Mouse (Mus musculus) myocyte (in vitro differentiated cells): ENCODE data around the gene Gm20388. TPM values are rescaled to one million over a fixed set of nuclear protein-coding genes. Genes with fewer than 3 reads are reported as not detected.

Experiments used
- H3K27me3 ChIP-seq: one replicate; pipeline ENCODE4 v1.6.1; 2011; ENCODE audit not compliant: control insufficient read depth, insufficient read depth, insufficient read length
- H3K36me3 ChIP-seq: one replicate; pipeline ENCODE4 v1.6.1; 2011; ENCODE audit not compliant: control insufficient read depth, insufficient read depth
- H3K4me2 ChIP-seq: one replicate; pipeline ENCODE4 v1.6.1; 2011; ENCODE audit warnings: low read depth, control low read depth
- H3K4me3 ChIP-seq: one replicate; pipeline ENCODE4 v1.5.1; 2011; ENCODE audit warnings: mild to moderate bottlenecking, control low read depth, moderate library complexity
- H3K79me2 ChIP-seq: one replicate; pipeline ENCODE4 v1.6.1; 2011; ENCODE audit not compliant: control insufficient read depth, insufficient read depth
- H3ac ChIP-seq: one replicate; pipeline ENCODE4 v1.6.1; 2011; ENCODE audit not compliant: control insufficient read depth, insufficient read length
- CEBPB ChIP-seq: IDR thresholded peaks from 2 replicates; pipeline ENCODE4 v1.6.1; 2011; ENCODE audit warnings: mild to moderate bottlenecking, moderate library complexity; ENCODE audit not compliant: poor library complexity, insufficient read depth, severe bottlenecking
- E2F4 ChIP-seq: IDR thresholded peaks from one replicate; pipeline ENCODE4 v1.6.1; 2011; ENCODE audit warnings: mild to moderate bottlenecking, control low read depth, moderate library complexity; ENCODE audit not compliant: insufficient read depth
- MAX ChIP-seq: IDR thresholded peaks from one replicate; pipeline ENCODE4 v1.6.1; 2011; ENCODE audit warnings: low read depth, mild to moderate bottlenecking, control low read depth
- MYOD1 ChIP-seq, 3 experiments: IDR thresholded peaks; one replicate each; pipeline ENCODE4 v1.6.1; 2011; ENCODE audit warnings: control low read depth in 2 of 3, low read depth in 2 of 3, mild to moderate bottlenecking in 2 of 3, moderate library complexity in 1 of 3; ENCODE audit not compliant: insufficient read length in 2 of 3, control insufficient read depth in 1 of 3
- MYOG ChIP-seq, 3 experiments: IDR thresholded peaks; one replicate each; pipeline ENCODE4 v1.6.1; 2011; ENCODE audit warnings: control low read depth in 2 of 3, low read depth in 2 of 3, mild to moderate bottlenecking in 2 of 3; ENCODE audit not compliant: insufficient read length in 2 of 3, control insufficient read depth in 1 of 3, insufficient read depth in 1 of 3
- POLR2A ChIP-seq: IDR thresholded peaks from one replicate; pipeline ENCODE4 v1.6.1; 2011; ENCODE audit warnings: low read depth, mild to moderate bottlenecking, control low read depth, moderate library complexity; ENCODE audit not compliant: insufficient read length
- POLR2AphosphoS2 ChIP-seq: IDR thresholded peaks from one replicate; pipeline ENCODE4 v1.6.1; 2011; ENCODE audit warnings: low read depth, control low read depth; ENCODE audit not compliant: insufficient read length
- REST ChIP-seq: IDR thresholded peaks from one replicate; pipeline ENCODE4 v1.6.1; 2011; ENCODE audit warnings: mild to moderate bottlenecking, control low read depth, moderate library complexity; ENCODE audit not compliant: insufficient read depth, insufficient read length
- SRF ChIP-seq: IDR thresholded peaks from one replicate; pipeline ENCODE4 v1.6.1; 2011; ENCODE audit warnings: low read depth; ENCODE audit not compliant: control insufficient read depth, insufficient read length
- TCF12 ChIP-seq: IDR thresholded peaks from one replicate; pipeline ENCODE4 v1.6.1; 2011; ENCODE audit warnings: mild to moderate bottlenecking, control low read depth; ENCODE audit not compliant: poor library complexity, insufficient read depth, severe bottlenecking
- TCF3 ChIP-seq: IDR thresholded peaks from one replicate; pipeline ENCODE4 v1.6.1; 2011; ENCODE audit warnings: low read depth, control low read depth; ENCODE audit not compliant: insufficient read length
- USF1 ChIP-seq: IDR thresholded peaks from one replicate; pipeline ENCODE4 v1.6.1; 2011; ENCODE audit warnings: low read depth, mild to moderate bottlenecking, control low read depth, moderate library complexity
- polyA plus RNA-seq: library from polyadenylated mRNA; unstranded; fragments of >200 nt; fragmentation: generic; extraction: Trizol; gene quantifications from one replicate; pipeline ENCODE4 v1.2.1, GENCODE M21; 2012; ENCODE audit warnings: missing spikeins

Gm20388 gene
- polyA plus RNA-seq, 1 experiment = 15.3 TPM

- no peak overlapping the region for H3K4me2 ChIP-seq
- TF ChIP-seq REST (no peak), CEBPB (no peak), TCF3 (no peak), MYOD1 (IDR thresholded peaks at IDR 0.05; ENCODE audit: control insufficient read depth in 1 of 3, insufficient read length in 2 of 3, low read depth in 2 of 3) (no peak), POLR2AphosphoS2 (no peak), USF1 (no peak), TCF12 (no peak), MYOG (IDR thresholded peaks at IDR 0.05; ENCODE audit: control insufficient read depth in 1 of 3, insufficient read depth in 1 of 3, insufficient read length in 2 of 3, low read depth in 2 of 3) (no peak), E2F4 (no peak), MAX (no peak), POLR2A (no peak), SRF (no peak)
- no peak overlapping the region for H3ac ChIP-seq
- H3K36me3 ChIP-seq = peaks cover 13% of the 10 kb centered on the region
- peaks cover 9% of the 10 kb centered on the region for H3K79me2 ChIP-seq
- H3K4me3 ChIP-seq = no peak overlapping the region
- H3K27me3 ChIP-seq = no peaks in the 10 kb centered on the region
These were observed 3505.6 kb downstream of the Gm20388 start for GRCm38 (mm10) chr8:123415967-123416943.

GRCm38 (mm10) chr8:123416944-123417555 is 3506.4 kb downstream of the Gm20388 start:
- Histone ChIP-seq H3K4me3 (no peak overlapping the region), H3K79me2 (peaks cover 9% of the 10 kb centered on the region), H3ac (no peak overlapping the region), H3K27me3 (no peaks in the 10 kb centered on the region), H3K36me3 (peaks cover 13% of the 10 kb centered on the region), H3K4me2 (no peak overlapping the region)
- TF ChIP-seq TCF12 = no peak
- TF ChIP-seq E2F4 = no peak
- TF ChIP-seq MYOD1 (IDR thresholded peaks at IDR 0.05; ENCODE audit: control insufficient read depth in 1 of 3, insufficient read length in 2 of 3, low read depth in 2 of 3) = no peak
- no peak for TF ChIP-seq USF1
- TF ChIP-seq POLR2A = no peak
- no peak for TF ChIP-seq POLR2AphosphoS2
- TF ChIP-seq CEBPB = no peak
- TF ChIP-seq MAX = no peak
- TF ChIP-seq TCF3 = no peak
- TF ChIP-seq MYOG (IDR thresholded peaks at IDR 0.05; ENCODE audit: control insufficient read depth in 1 of 3, insufficient read depth in 1 of 3, insufficient read length in 2 of 3, low read depth in 2 of 3) = no peak
- no peak for TF ChIP-seq SRF
- TF ChIP-seq REST = no peak

GRCm38 (mm10) chr8:123419711-123420110 is 3509.1 kb downstream of the Gm20388 start:
- TF ChIP-seq MYOG (IDR thresholded peaks at IDR 0.05; ENCODE audit: control insufficient read depth in 1 of 3, insufficient read depth in 1 of 3, insufficient read length in 2 of 3, low read depth in 2 of 3) = no peak
- no peak for TF ChIP-seq MAX
- no peak for TF ChIP-seq POLR2AphosphoS2
- no peak for TF ChIP-seq MYOD1 (IDR thresholded peaks at IDR 0.05; ENCODE audit: control insufficient read depth in 1 of 3, insufficient read length in 2 of 3, low read depth in 2 of 3)
- TF ChIP-seq E2F4 = no peak
- no peak for TF ChIP-seq TCF3
- no peak for TF ChIP-seq CEBPB
- no peak for TF ChIP-seq TCF12
- no peak for TF ChIP-seq USF1
- no peak for TF ChIP-seq POLR2A
- peaks cover 4% of the 10 kb centered on the region for H3K79me2 ChIP-seq
- no peaks in the 10 kb centered on the region for H3K27me3 ChIP-seq
- H3K4me2 ChIP-seq = no peak overlapping the region
- H3K36me3 ChIP-seq = peaks cover 13% of the 10 kb centered on the region
- no peak overlapping the region for H3K4me3 ChIP-seq
- no peak overlapping the region for H3ac ChIP-seq

GRCm38 (mm10) chr8:123420525-123421281 is 3510.1 kb downstream of the Gm20388 start:
- Histone ChIP-seq H3K36me3 (peaks cover 13% of the 10 kb centered on the region), H3K79me2 (no peaks in the 10 kb centered on the region), H3K4me3 (no peak overlapping the region), H3K4me2 (no peak overlapping the region), H3ac (no peak overlapping the region), H3K27me3 (no peaks in the 10 kb centered on the region)
- TF ChIP-seq POLR2A (no peak), TCF3 (no peak), E2F4 (no peak), REST (no peak), TCF12 (no peak), SRF (no peak), MYOD1 (IDR thresholded peaks at IDR 0.05; ENCODE audit: control insufficient read depth in 1 of 3, insufficient read length in 2 of 3, low read depth in 2 of 3) (no peak)
